Mouse (Mus musculus) hindlimb bud, embryonic 11.5 days (tissue): ENCODE data around the gene Gabbr1.

Source experiments
- DNase-seq: peaks from one replicate; pipeline ENCODE4 v3.0.0-alpha.2; 2012; ENCODE audit warnings: low read depth, low spot score; ENCODE audit errors: extremely low spot score

Gene Gabbr1

DNA sequence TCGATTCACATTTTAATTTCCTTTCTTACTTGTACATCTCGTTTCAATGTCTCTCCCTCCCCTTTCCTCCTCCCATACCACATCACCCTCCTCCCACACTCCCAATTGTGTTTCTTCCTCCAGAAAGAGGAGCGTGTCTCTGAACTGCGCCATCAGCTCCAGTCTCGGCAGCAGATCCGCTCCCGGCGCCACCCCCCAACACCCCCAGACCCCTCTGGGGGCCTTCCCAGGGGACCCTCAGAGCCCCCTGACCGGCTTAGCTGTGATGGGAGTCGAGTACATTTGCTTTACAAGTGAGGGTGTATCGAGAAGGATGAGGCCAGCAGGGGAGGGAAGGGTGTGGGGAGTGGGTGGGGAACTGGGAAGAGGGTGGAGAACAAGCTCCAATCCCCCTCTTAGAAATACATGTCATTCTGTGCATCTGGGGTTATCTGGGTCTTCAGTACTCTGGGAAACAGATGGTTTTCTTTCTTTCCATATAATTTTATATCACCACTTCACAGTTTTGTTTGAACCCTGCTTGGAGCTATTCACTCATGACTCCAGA lies 27.0 kb downstream of the Gabbr1 start:
- no peak for DNase-seq

DNA sequence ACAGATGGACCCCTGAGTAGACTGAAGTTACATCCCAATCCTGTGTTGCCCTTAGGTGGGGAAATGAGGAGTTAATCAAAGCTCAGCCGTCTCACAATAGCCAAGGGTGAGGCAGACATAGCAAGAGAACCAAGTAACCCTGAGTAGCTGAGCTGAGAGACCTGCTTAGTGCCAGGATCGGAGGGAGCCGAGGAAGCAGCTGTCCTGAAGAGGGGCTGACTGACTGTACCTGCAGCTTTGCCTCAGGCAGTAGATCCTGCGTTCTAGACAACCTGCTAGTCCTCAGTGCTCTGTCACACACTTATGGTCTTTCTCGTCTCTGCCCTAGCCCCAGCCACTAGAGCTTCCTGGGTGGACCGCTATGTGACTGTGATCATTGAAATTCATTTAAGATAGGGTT lies 29.4 kb downstream of the Gabbr1 start:
- no peak for DNase-seq

DNA sequence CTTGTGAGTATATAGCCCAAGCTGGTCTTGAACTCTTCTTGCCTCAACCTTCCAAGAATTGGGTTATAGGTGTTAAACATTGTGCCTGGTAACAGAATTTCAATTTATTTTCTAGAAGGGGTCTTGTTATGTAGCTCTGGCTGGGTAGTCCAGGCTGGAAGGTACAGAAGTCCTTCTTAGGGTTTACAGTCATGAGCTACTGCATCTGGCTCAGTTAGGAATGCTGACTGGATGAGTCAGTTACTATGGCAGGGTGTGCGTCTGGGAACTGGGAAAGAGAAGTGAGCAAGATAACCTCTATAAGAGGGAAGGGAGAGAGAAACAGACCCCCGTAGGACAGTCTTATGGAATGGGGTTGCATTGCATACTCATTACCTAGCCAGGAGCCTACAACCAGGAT lies 30.0 kb downstream of the Gabbr1 start:
- DNase-seq: no peak

DNA sequence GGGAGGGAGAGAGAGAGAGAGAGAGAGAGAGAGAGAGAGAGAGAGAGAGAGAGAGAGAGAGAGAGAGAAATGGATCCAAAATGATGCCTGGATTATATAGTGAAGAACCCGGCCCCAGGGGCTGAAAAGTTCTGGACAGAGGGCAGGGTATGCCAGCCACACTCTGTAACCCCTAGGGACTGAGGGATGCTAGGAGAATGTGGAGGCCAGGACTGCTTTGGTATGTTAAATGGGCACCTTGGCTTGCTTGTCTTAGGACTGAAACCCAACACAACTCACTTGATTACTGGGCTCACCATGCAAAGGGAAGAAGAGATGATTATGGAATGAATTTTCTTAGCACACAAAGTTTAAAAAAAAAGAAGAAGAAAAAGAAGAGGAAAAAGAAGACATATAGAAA lies 32.4 kb downstream of the Gabbr1 start:
- DNase-seq: no peak

DNA sequence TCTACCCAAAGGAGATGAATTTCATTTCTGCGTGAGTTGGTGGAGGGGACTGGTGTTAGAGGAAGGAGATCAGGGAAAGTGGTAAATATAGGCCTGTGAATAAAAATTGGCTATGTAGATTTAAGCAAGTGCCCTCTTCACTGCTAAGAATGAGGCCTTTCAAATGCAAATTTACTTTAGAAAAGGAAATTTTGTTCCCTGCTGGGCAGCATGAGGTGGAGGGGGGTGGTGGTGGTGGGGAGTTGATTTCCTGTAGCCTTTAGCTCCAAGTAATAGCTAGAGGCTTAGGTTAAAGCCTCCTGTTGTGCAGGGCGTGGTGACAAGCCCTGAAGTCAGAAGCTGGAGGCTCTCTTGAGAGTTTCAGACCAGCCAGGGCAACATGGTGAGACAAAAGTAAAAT lies 33.2 kb downstream of the Gabbr1 start:
- no peak for DNase-seq

DNA sequence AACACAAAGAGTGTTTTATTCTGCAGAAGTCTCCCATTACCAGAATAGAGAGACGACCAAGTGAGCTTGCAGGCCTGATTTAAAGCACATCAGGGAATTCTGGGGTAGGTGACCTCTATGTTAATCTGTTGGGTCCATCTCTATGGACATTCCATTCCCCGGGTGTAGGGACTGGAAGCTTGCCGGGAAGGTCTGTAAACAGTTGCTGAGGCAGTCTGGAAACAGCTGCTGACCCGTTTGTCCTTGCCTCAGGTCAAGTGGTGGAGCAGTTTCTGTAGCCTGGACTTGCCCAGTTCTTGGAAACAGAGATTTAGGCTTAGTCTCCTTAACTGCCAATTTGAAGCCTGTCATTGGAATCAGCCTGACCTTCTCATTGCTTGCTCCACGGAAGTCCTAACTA lies 34.4 kb downstream of the Gabbr1 start:
- no peak for DNase-seq

DNA sequence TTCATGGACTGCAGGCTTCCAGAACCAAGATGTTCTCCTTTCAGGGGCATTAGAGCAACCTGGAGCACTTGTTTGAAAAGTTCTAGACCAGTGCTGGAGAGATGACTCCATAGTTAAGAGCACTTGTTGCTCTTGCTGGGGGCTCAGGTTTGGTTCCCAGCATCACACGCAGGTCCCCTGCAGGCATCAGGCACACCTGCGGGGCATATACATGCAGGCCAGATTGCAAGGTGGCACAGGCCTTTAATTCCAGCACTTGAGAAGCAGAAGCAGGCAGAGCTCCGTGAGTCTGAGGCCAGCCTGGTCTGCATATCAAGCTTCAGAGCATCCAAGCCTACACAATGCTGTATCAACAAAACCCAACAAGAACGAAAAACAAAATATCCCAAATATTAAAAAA lies 35.9 kb downstream of the Gabbr1 start:
- DNase-seq: no peak

DNA sequence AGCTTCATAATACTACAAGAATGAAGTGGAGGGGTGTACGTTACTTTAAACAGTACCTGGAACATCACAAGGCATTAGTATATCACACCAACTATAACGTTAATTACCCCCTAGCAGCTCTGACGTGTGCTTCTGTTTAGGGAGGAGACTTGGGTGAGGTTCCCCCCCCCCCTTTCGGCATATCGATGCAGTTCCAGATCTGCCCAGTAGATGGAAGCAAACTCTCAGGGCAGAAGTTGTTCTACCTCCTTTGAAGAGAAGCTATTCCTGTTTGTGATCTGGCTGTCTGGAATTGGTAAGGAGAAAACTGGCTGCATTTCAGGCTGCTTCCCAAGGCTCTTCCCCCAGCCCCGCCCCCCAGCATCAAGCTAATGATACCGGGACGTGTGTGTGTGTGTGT lies 37.6 kb downstream of the Gabbr1 start:
- peak; percentile 33 for DNase-seq

DNA sequence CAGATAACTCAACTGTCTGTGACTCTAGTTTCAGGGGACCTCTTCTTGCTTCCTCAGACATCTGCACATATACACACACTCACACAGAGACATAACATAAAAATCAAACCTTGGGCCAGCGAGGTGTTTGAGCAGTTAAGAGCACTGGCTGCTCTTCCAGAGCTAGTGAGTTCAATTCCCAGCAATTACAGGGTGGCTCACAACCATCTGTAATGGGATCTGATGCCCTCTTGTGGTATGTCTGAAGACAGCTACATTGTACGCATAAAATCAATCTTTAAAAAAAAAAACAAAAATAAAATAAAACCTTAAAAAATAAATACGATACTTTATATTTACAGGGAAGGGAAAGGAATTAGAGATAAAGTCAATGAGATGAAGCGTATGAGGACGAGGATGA lies 38.9 kb downstream of the Gabbr1 start:
- no peak for DNase-seq

DNA sequence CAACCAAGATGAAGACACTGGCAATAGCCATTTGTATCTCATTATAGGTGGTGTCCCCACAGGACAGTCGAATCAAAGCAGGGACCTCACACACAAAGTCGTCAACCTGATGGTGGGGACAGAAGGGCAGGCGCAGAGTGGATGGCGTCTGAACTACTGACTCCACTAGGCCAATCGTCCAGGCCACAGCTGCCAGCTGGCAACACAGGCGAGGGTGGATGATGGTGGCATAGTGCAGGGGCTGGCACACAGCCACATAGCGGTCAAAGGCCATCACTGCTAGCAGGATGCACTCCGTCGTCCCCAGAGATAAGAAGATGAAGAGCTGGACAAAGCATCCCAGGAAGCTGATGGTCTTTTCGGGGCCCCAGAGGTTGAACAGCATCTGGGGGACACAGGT lies 39.8 kb downstream of the Gabbr1 start:
- no peak for DNase-seq

DNA sequence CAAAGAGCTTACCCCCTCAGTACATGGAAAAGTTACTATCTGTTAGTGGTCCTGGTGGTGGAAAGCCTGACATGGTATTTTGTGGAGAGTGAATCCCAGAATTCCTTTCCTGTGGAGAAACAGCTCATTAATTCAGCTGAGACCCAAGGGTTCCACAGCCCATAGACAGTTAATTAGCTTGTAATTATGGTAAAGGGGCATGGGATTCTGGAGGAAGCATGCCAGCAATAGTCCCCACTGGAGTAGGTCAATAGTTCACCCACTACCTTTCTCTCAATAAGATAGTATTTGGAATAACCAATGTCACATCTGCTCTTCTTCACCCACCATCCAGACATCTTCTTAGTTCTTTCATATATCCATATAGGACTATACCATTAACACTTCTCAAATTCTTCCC lies 42.6 kb downstream of the Gabbr1 start, which contains the start of gene Olfr90:
TSS of gene Olfr90 (minus strand) at position 101 of the 400 bp plus-strand sequence.
- no peak for DNase-seq

DNA sequence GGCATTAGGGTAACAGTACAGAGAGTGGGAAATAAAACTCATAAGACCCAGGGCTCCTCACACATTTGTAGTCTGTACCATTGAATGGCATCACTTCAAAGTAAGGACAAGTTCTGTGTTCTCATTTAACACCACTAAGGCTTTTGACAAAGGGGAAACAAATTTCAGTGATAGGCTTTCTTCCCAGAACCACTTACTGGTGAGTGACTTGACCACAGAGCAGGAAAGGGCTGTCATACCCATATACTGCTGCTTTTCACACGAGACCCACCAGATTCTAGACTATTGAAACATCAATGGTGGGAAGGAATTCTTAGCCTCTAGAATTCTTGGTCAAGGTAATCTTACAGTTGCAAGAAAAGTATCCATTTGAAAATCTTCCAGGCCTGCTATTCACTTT lies 46.4 kb downstream of the Gabbr1 start:
- no peak for DNase-seq

DNA sequence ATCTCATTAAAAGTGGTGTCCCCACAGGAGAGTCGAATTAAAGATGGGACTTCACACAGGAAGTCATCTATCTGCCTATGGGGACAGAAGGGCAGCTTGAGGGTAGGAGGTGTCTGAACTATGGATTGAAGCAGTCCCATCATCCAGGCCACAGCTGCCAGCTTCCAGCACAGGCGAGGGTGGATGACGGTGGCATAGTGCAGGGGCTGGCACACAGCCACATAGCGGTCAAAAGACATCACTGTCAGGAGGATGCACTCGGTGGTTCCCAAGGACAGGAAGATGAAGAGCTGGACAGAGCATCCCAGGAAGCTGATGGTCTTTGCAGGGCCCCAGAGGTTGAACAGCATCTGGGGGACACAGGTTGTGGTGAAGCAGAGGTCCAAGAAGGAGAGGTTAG lies 47.5 kb downstream of the Gabbr1 start:
- DNase-seq: no peak

DNA sequence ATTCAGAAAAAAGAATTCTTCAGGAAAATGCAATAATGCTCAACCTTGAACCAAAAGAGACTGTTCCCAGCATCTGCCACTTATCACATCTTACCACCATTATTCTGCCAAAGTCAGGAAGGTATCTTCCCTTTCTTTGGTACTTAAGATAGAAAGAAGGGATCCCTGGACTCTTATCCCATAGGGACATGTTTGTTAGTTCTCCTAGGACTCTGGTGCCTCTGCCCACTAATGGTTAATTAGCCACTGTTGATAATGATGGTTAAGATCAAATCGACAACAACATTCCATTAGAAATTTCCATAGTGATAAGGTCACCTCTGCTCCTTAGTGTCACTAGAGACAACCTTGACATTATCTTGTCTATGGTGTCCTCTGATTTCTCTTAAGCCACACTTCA lies 52.4 kb downstream of the Gabbr1 start, which contains the start of gene Olfr91:
TSS of gene Olfr91 (minus strand) at position 101 of the 400 bp plus-strand sequence.
- DNase-seq: no peak

DNA sequence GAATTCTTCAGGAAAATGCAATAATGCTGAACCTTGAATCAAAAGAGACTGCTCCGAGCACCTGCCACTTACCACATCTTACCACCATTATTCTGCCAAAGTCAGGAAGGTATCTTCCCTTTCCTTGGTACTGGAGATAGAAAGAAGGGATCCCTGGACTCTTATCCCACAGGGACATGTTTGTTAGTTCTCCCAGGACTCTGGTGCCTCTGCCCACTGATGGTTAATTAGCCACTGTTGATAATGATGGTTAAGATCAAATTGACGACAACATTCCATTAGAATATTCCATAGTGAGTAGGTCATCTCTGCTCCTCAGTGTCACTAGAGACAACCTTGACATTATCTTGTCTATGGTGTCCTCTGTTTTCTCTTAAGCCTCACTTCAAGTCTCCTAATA lies 74.2 kb downstream of the Gabbr1 start, which contains the start of gene Olfr92:
TSS of gene Olfr92 (minus strand) at position 101 of the 400 bp plus-strand sequence.
- DNase-seq: no peak
